Mouse (Mus musculus) cerebellum, adult 9-11 months (tissue): Measurements from ENCODE around the gene Vars2.
A peak's percentile ranks its signal among the peaks of the same experiment; 100 is the strongest.

Source experiments
- DNase-seq: peaks from one replicate; pipeline ENCODE4 v3.0.0; 2022

The Vars2 gene

GRCm38 (mm10) chr17:35691811-35692210 is 24.4 kb upstream of the Vars2 start:
- DNase-seq: peak; percentile 34

GRCm38 (mm10) chr17:35689936-35690645 is 22.7 kb upstream of the Vars2 start:
- DNase-seq: no peak

DNA sequence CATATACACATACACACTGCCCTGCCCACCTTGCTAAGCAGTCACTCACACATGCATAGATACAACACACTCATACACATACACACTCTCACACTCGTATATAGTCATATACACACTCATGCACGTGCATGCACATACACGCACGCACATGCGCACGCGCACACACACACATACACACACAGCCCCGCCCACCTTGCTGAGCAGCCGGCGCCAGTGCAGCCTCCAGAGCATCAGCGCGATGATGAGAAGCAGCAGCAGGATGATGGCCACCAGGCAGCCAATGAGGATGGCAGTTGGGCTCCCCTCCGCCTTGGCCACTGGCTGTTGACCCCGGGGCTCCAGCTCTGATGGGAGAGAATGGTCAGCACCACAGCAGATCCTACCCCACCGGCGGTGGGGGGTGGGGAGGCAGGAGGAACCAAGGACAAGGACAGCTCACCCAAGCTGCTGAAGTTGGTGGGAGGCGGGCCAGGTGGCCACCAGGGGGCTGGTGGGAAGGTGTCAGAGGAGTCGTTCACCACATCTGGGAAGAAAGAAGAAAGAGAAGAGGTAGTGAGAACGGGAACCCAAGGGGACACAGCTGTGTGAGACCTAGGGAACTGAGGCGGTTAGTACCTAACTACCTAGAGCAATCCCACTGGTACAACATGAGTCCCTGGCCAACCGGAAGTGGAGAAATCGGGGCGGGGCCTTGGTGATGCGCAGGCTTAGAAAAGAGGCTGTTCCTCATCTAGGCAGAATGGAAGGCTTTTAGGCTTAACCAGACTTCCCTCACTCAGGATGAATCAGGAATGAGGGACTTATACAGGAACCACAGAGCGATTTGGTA is 21.2 kb upstream of the Vars2 start:
- no peak for DNase-seq

GRCm38 (mm10) chr17:35685061-35685460 is 17.7 kb upstream of the Vars2 start:
- DNase-seq: no peak

- no peak for DNase-seq
These were observed 14.6 kb upstream of the Vars2 start for GRCm38 (mm10) chr17:35681986-35682385.

DNA sequence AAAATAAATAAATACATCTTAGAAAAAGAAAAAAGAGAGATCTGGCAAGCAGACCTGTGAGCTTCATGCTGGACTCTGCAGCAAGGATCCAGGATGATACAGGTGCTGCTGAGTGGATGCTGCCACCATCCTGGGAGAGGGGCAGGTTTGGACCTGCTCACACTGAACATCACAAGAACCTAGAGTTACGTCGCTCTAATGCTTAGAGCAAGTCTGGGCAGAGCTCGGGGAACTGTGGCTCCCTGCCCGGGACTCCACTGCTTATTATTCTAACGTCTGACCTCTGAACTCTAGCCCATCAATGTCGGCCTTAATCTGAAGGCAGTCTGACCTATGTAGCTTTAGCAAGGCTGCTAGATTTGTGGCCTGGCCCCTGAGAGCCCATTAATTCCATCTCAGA is 13.2 kb upstream of the Vars2 start:
- DNase-seq: no peak

DNA sequence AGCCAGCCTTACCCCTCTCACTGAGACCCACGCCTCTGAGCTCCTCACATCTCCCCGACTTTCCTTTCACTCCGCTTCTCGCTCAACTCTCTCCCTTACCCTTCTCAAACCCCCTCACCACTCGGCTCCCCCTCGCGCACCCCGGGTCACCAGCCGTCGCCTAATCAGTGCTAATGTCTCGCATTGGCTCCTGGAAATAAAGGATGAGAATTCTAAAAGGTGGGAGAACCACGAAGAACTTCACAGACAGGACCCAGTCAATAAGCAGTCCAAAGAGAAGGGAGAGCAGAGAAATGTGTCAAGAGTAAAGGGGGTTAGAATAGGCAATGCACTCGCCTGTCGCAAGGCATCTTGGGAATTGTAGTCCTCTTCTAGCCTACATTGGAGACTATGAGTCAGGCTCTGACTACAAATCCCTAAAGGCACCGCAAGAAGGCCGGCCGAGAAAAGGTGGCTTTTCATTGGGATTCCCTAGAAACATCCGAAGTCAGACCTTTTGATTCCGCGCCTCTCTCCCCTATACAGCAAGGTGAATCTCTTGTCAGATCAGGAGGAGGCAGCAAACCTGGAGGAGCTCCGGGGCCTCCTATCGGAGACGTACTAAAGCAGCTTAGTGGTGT is 6.1 kb upstream of the Vars2 start, which contains the start of gene Gtf2h4:
TSS of gene Gtf2h4 (minus strand) at position 324 of the 620 bp plus-strand sequence.
- peak; percentile 94 for DNase-seq

- peak; percentile 59 for DNase-seq
These were observed 5.1 kb upstream of the Vars2 start for GRCm38 (mm10) chr17:35672527-35672926.

GRCm38 (mm10) chr17:35671846-35672245 is 4.5 kb upstream of the Vars2 start:
- no peak for DNase-seq

GRCm38 (mm10) chr17:35669731-35670130 is 2.3 kb upstream of the Vars2 start:
- DNase-seq: no peak

- no peak for DNase-seq
These were observed 538 bp downstream of the Vars2 start for GRCm38 (mm10) chr17:35666851-35667256.

GRCm38 (mm10) chr17:35665957-35666515 is 1.4 kb downstream of the Vars2 start:
- DNase-seq: peak; percentile 47

DNA sequence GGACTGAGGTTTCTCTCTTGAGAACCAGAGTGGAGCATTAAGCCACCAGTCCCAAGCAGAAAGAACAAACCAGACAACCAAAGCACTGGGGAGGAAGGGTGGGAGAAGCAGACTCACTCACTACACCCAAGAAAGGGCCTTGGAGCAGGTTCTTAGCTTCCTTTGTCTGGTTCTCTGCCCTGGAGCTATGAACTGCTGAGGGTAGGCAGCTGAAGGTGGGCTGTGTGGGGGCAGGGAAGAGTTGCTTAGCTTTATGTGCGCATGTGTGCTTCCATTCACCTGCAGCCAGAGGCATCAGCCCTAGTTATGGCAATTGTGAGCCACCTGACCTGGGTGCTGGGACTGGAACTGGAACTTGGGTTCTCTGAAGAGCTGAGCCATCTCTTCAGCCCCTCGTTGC is 14.3 kb downstream of the Vars2 start:
- no peak for DNase-seq

DNA sequence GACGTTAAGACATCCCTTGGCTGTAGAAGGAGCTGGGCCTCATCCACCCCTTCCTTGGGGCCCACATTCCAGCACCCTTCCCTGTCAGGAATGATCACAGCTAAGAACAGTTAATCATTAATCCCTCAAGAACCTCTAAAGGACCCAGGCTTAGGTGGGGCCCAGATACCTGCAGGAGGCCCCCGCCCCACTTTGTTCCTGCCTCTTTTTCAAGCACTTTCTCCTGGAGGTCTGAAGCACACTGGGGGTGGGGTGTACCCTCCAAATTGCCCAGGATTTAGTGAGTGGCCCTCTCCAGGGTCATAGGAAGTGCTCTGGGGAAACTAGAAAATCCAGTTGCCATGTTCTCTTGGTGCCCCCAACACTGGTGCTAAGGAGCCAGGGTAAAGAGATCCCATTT is 18.0 kb downstream of the Vars2 start:
- DNase-seq: no peak

DNA sequence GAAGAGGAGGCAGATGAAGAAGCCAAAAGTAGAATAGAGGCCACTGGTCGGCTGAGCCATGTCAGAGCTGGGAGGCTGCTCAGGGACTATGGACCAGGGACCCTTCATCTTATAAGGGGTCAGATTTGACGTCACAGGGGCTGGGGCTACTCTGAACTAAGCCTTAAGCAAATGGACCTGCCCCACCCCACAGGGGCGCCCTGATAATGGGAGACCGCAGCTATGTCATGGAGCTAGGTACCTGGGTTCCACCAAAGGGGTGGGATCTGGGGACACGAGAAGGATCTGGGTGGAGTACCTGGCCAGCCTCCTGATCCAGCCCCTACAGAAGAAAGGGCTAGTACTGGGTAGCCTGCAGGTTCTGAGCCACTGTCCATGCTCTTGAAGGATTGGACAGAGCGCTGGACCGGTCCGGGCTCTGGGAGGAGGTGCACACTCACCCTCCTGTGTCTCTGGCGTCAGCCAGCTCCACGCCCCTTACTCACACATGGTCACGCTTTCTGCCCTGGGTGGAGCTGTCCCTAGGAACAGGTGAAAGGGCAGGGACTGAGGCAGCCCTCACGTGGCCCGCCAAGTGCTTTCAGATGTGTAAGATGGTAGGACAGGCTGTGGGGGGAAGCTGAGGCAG is 23.7 kb downstream of the Vars2 start, which contains the start of gene Mucl3:
TSS of gene Mucl3 (minus strand) at position 87 of the 628 bp plus-strand sequence.
- no peak for DNase-seq

DNA sequence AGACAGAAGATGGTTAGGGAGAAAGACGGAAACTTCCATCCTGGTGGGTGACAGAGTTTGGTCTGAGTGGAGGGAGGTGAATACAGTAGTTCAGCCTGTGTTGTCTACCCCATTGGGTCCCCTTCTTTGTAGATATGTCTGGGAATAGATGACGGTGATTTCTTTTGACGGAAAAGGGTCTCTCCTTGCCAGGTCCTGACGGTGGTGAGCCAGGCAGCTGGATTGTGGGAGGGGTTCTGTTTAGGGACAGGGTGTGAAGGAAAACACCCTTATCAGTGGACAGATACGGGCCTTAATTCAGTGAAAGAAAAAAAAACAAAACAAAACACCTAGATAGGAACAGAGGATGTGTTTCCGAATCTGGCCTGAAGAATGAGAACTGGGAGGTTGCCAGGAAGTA is 28.0 kb downstream of the Vars2 start:
- no peak for DNase-seq

DNA sequence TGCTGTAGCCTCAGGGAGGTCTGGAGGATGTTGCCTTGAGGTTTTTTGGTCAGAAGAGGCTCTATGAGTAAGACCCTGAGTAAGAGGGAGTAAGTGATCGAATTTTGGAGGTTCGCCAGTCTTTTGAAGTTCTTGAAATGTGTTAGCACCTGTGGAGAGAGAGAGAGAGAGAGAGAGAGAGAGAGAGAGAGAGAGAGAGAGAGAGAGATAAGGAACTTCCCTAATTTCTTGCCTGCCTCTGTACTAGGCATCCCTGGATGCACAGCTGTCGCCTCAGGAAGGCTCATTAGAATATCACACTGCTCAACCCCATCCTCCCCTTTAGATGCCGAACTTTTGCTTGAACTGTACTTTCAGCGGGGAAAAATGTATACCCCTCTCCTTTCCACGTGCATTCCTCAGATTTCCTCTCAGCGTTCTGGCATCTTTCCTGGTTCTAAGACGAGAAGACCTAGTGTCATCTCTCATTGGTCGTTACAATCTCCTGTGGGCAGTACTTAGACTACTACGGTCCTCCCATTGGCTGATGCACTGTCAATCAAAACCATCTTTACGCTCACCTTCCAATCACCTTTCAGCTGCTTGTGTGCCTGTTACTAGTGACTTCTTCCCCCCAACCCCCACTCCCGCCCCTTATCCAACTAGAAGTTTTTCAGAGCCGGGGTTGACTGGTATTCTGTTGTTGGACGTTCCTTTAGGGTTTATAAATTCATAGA is 28.8 kb downstream of the Vars2 start:
- DNase-seq: no peak

GRCm38 (mm10) chr17:35636363-35636762 is 31.0 kb downstream of the Vars2 start:
- peak; percentile 56 for DNase-seq

- DNase-seq: peak; percentile 77
These were observed 31.7 kb downstream of the Vars2 start for GRCm38 (mm10) chr17:35635699-35636111.

- no peak for DNase-seq
These were observed 32.2 kb downstream of the Vars2 start for GRCm38 (mm10) chr17:35635202-35635601.

- DNase-seq: no peak
These were observed 33.4 kb downstream of the Vars2 start for GRCm38 (mm10) chr17:35633992-35634391.

DNA sequence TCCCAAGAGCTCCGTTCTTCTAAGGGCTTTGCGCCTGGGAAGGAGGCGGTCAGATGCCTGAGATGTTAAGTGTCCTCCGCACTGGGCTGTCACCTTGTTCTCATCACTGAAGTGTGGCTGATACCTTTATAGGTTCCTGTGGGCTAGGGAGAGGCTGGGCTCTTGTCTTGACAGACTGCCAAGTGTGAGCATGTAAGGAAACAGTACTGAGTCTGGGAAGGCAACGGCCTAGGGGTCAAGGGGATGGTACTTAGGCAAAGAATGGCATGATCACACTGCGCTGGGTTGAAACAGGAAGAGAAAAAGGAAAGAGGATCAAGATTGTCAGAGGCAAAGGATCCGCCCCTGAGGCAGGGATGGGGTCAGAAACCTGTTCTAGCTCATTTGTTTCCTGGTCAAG is 40.9 kb downstream of the Vars2 start, which contains the start of gene Gm9573:
TSS of gene Gm9573 (minus strand) at position 101 of the 400 bp plus-strand sequence.
- DNase-seq: no peak
